Mouse (Mus musculus) urinary bladder, postnatal 25 days (tissue): Measurements from ENCODE around the gene Trim12c.
"Not testable (repeated sequence)": the region's sequence is repeated elsewhere in the genome, so short reads cannot be mapped to it uniquely, and the experiment has no call there.

Experiments used
- DNase-seq: peaks from one replicate; pipeline ENCODE4 v3.0.0; 2022; ENCODE audit warnings: low spot score

Gene Trim12c

GRCm38 (mm10) chr7:104352717-104353599, at the start of gene Trim12c:
Gene Trim12c, minus strand, starts transcription at chr7:104353362.
- DNase-seq = peak; percentile 29

- no peak for DNase-seq
These were observed 48.0 kb upstream of the Trim12c start for GRCm38 (mm10) chr7:104401140-104401539.

GRCm38 (mm10) chr7:104400698-104401097, 47.5 kb upstream of the Trim12c start, which contains the start of gene Trim30c:
Gene Trim30c, minus strand, starts transcription at chr7:104400837.
- DNase-seq = no peak

- DNase-seq = no peak
These were observed 45.3 kb upstream of the Trim12c start for GRCm38 (mm10) chr7:104398492-104398891.

GRCm38 (mm10) chr7:104369736-104370414, 16.7 kb upstream of the Trim12c start, which contains the start of gene Trim30b:
Gene Trim30b, minus strand, starts transcription at chr7:104369884.
- no peak for DNase-seq

- no peak for DNase-seq
These were observed 13.2 kb upstream of the Trim12c start for GRCm38 (mm10) chr7:104366339-104366738.

- no peak for DNase-seq
These were observed 422 bp upstream of the Trim12c start for GRCm38 (mm10) chr7:104353600-104353967.

GRCm38 (mm10) chr7:104348043-104348442, 5.1 kb downstream of the Trim12c start:
- not testable (repeated sequence) for DNase-seq

- DNase-seq = not testable (repeated sequence)
These were observed 12.4 kb downstream of the Trim12c start for GRCm38 (mm10) chr7:104340744-104341143.

GRCm38 (mm10) chr7:104335547-104335946, 17.6 kb downstream of the Trim12c start:
- not testable (repeated sequence) for DNase-seq

GRCm38 (mm10) chr7:104329171-104329570, 24.0 kb downstream of the Trim12c start, which contains the start of gene Trim34b:
Gene Trim34b, plus strand, starts transcription at chr7:104329471.
- DNase-seq = not testable (repeated sequence)

- no peak for DNase-seq
These were observed 31.1 kb downstream of the Trim12c start for GRCm38 (mm10) chr7:104322028-104322427.

GRCm38 (mm10) chr7:104315369-104316080, 37.6 kb downstream of the Trim12c start, which contains the start of gene Trim12a:
Gene Trim12a, minus strand, starts transcription at chr7:104315466.
- DNase-seq = not testable (repeated sequence)

- no peak for DNase-seq
These were observed 38.3 kb downstream of the Trim12c start for GRCm38 (mm10) chr7:104314796-104315353.

GRCm38 (mm10) chr7:104291638-104292400, 61.3 kb downstream of the Trim12c start:
- no peak for DNase-seq

- no peak for DNase-seq
These were observed 62.5 kb downstream of the Trim12c start for GRCm38 (mm10) chr7:104290641-104291040.
